Mouse (Mus musculus) E14TG2a.4 (cell line): ENCODE measurements at regions not wholly inside any gene's neighbourhood (a gene's known extent, or its start where the extent isn't known, plus 50 kb on each side); places are given as distances from the start of the nearest gene placed in this dataset.

Experiments used
- H3K27me3 ChIP-seq: 2 replicates; pipeline ENCODE4 v1.6.1; 2014; ENCODE audit warnings: low read length, control low read depth; ENCODE audit not compliant: insufficient read depth
- H3K36me3 ChIP-seq: 2 replicates; pipeline ENCODE4 v1.6.1; 2014; ENCODE audit warnings: low read length, control low read depth; ENCODE audit not compliant: insufficient read depth
- H3K4me1 ChIP-seq: replicated peaks from 2 replicates; pipeline ENCODE4 v1.6.1; 2014; ENCODE audit warnings: low read depth, low read length, control low read depth
- H3K4me3 ChIP-seq: replicated peaks from 2 replicates; pipeline ENCODE4 v1.5.1; 2014; ENCODE audit warnings: mild to moderate bottlenecking, low read length
- H3K9me3 ChIP-seq: 2 replicates; pipeline ENCODE4 v1.6.1; 2014; ENCODE audit warnings: low read length, control low read depth
- CTCF ChIP-seq: conservative IDR thresholded peaks from 2 replicates; pipeline ENCODE4 v1.5.1; 2014; ENCODE audit warnings: low read length
- NANOG ChIP-seq: IDR thresholded peaks from 2 replicates; pipeline ENCODE4 v1.6.1; 2014; ENCODE audit warnings: borderline replicate concordance, low read length, mixed read lengths
- POU5F1 ChIP-seq: IDR thresholded peaks from 2 replicates; pipeline ENCODE4 v1.6.1; 2014; ENCODE audit warnings: low read length, borderline replicate concordance

DNA sequence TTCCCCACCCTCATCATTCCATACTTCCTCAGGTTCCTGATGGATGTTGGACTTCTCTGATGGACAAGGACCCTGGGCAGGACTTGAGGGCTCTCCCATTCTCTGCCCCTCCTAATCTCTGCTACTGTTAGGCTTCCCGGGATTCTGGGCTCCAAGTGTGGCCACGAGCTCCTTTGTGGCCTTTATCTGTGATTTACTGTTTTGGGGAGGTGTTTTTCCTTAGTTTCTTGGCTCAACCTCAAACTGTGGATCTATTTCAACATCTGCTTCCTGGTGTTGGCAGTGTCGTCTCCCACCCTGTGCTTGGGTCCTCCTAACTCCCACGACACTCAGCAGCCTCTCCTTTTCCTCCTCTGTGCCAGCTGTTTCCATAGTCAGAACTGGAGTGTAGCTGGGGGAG is 61.3 kb upstream of the Unc5b start:
- peaks cover 7% of the 10 kb centered on the region for H3K27me3 ChIP-seq
- no peak for TF ChIP-seq POU5F1
- TF ChIP-seq CTCF: no peak
- TF ChIP-seq NANOG: no peak
- no peak overlapping the region for H3K4me3 ChIP-seq

DNA sequence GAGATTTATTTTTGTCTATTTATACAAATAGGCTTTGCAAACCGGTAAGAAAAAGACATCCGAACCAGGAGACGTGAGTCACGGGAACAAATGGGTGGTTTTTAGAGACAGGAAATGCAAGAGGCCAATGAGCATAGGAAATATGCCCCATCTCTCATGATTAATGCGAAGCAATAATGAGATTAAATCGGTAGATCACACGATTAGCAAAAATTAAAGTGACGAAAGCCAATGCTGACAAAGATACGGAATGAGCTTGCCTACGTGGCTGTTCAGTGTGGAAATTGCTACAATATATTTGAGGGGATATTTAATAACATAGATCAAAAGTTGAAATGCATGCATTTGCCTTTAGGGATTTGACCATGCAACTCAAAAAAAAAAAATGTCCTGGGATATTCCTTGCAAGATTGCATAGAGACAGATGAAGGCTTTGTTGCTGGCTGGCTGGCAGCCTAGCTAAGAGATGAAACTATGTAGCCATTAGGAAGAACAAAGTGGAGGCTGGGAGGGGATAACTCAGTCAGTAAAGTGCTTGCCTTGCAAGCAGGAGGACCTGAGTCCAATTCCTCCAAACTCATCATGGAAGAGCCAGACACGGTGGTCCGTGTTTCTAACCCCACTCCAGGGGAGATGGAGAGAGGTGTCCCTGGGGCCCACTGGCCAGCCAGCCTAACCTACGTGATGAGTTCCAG is 60.2 kb upstream of the Unc5b start:
- TF ChIP-seq NANOG: no peak
- TF ChIP-seq POU5F1: no peak
- TF ChIP-seq CTCF: no peak
- Histone ChIP-seq H3K36me3 (no peaks in the 10 kb centered on the region), H3K27me3 (peaks cover 11% of the 10 kb centered on the region), H3K4me1 (no peaks in the 10 kb centered on the region), H3K9me3 (peaks cover 6% of the 10 kb centered on the region; the same call in 1 of the 2 replicates), H3K4me3 (no peak overlapping the region)

More for the DNA sequence above, 61.3 kb upstream of the Unc5b start:
- Histone ChIP-seq H3K36me3 (no peaks in the 10 kb centered on the region), H3K9me3 (peaks cover 6% of the 10 kb centered on the region; the same call in 1 of the 2 replicates), H3K4me1 (no peaks in the 10 kb centered on the region)

DNA sequence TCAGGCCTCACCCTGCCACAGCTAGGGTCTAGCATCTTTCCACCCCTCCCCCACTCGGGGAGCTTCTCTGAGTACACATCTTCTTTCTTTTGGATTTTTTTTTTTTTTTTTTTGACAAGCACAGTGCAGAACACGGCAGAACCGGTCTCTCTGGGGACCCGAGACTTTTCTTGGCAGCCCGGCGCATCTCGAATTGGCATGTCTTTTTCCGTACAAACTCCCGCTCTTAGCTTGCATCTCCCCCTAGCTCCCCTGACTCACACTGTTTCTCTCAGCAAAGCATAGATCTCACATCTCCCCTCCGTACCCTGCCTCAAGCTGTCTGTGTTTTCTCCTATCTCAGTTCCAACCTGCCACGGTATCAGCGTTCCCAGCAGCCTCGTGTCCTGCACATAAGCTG is 58.4 kb upstream of the Unc5b start:
- no peak for TF ChIP-seq NANOG
- TF ChIP-seq CTCF: no peak
- no peak for TF ChIP-seq POU5F1
- peaks cover 16% of the 10 kb centered on the region for H3K27me3 ChIP-seq
- no peaks in the 10 kb centered on the region for H3K36me3 ChIP-seq
- H3K9me3 ChIP-seq: peaks cover 8% of the 10 kb centered on the region
- H3K4me1 ChIP-seq: no peaks in the 10 kb centered on the region; the same call in 1 of the 2 replicates
- H3K4me3 ChIP-seq: no peak overlapping the region

DNA sequence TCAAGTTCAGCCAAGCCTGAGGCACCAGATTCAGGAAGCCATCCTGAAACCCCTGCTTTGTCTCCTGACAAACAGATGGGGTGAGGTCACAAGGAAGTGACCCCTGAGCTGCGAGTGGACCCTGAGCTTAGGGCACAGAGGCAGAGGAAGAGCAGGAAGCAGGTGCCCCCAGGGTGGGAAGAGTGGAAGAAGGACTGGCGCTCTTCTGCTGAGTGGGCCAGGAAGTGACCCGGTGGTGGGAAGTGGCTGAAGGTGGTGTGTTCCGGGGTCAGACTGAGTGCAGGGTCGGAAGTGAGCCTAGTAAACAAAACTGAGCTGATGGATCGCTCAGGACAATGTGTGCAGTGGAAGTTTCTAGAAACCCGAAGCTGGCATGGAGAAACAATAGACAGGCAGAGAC is 57.2 kb upstream of the Unc5b start:
- H3K27me3 ChIP-seq: peaks cover 16% of the 10 kb centered on the region
- H3K4me1 ChIP-seq: no peaks in the 10 kb centered on the region; the same call in 1 of the 2 replicates
- H3K4me3 ChIP-seq: no peak overlapping the region
- no peak for TF ChIP-seq POU5F1
- no peak for TF ChIP-seq NANOG
- TF ChIP-seq CTCF: no peak
- H3K36me3 ChIP-seq: no peaks in the 10 kb centered on the region
- H3K9me3 ChIP-seq: peaks cover 14% of the 10 kb centered on the region

DNA sequence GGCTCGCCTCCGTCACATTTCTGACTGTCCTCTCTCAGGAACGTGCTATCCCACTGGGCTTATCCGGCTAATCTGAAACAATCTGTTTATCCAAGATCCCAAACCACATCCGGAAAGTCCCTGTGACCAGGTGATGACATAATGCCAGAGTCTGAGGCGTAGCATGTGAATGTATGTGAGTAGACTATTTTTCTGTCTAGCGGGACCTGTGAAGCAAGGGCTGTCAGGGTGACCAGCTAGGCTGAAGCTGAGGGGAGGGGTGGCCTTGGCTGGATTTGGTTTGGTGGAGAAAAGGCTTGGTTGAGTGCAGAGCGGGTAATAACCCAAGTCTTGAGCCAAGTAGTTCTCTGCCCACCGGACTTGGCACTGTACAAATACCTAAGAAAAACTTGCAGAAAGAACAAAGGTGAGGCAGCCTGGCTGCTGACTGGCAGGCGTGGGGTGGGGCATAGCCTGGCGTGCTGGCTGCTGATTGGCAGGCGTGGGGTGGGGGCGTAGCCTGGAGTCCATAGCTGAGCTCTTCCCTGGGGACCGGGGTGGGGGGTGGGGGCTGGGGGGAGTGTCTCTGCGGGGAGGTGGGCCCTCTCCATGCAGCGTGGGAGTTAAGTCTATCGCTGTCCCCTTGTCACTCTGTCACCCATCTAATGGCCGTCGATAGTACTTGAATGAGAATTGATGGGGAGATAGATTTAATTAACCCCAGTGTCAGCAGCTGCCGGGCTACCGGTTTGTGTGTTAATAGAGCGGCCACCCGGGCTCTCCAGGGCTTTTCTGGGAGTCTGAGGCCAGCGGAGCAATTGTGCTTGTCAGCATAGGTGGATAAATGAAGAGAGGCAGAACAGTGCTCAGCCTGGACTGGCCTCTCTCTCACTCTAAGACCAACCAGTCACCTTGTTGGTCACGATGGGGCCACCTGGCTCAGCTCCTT is 54.2 kb upstream of the Unc5b start:
- no peaks in the 10 kb centered on the region; the same call in 1 of the 2 replicates for H3K4me1 ChIP-seq
- no peak overlapping the region for H3K4me3 ChIP-seq
- TF ChIP-seq POU5F1 (no peak), NANOG (no peak), CTCF (no peak)
- peaks cover 14% of the 10 kb centered on the region for H3K9me3 ChIP-seq
- peaks cover 16% of the 10 kb centered on the region for H3K27me3 ChIP-seq
- H3K36me3 ChIP-seq: no peaks in the 10 kb centered on the region

DNA sequence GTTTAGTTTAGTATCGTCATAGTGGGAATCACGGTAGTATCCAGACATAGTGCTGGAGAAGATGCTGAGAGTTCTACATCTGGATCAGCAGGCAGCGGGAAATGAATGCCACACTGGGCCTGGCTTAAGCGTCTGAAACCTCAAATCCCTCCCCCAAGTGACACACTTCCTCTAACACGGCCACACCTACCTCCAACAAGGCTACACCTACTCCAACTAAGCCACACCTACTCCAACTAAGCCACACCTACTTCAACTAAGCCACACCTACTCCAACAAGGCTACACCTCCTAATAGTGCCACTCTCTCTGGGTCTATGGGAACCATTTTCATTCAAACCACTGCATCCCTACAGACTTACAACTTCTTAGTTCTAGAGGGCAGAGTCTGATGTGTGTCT is 53.4 kb upstream of the Unc5b start:
- Histone ChIP-seq H3K9me3 (peaks cover 14% of the 10 kb centered on the region), H3K27me3 (peaks cover 17% of the 10 kb centered on the region), H3K4me1 (no peaks in the 10 kb centered on the region; the same call in 1 of the 2 replicates), H3K4me3 (no peak overlapping the region), H3K36me3 (no peaks in the 10 kb centered on the region)
- TF ChIP-seq POU5F1: no peak
- TF ChIP-seq NANOG: no peak
- no peak for TF ChIP-seq CTCF
